Mouse (Mus musculus) urinary bladder, adult 2 months (tissue): Measurements from ENCODE around the gene Lrit2. TPM values are rescaled to one million over a fixed set of nuclear protein-coding genes. Genes with fewer than 3 reads are reported as not detected.

Experiments used
- DNase-seq: peaks from one replicate; pipeline ENCODE4 v3.0.0; 2022; ENCODE audit warnings: low spot score
- polyA plus RNA-seq: library from polyadenylated mRNA; depleted of rRNA; stranded (reverse); fragments of >200 nt; gene quantifications from 2 replicates; pipeline ENCODE4 v1.2.3, GENCODE M21; 2012; rRNA removed

The Lrit2 gene
- polyA plus RNA-seq, 1 experiment = not detected

- DNase-seq = no peak
These were observed 43.6 kb downstream of the Lrit2 start for GRCm38 (mm10) chr14:37111371-37111770.

- no peak for DNase-seq
These were observed 45.2 kb downstream of the Lrit2 start for GRCm38 (mm10) chr14:37112931-37113330.

GRCm38 (mm10) chr14:37113922-37114321, 46.2 kb downstream of the Lrit2 start, which contains the start of gene 2610528A11Rik:
TSS of gene 2610528A11Rik (minus strand) at chr14:37114022.
- no peak for DNase-seq

- DNase-seq = no peak
These were observed 51.5 kb downstream of the Lrit2 start for GRCm38 (mm10) chr14:37119233-37119632.

Other genes with a start within 250 kb of the Lrit2 start
- gene Ccser2, start 99.2 kb upstream of the Lrit2 start, polyA plus RNA-seq = 31.5 and 44.1 TPM in 2 replicates
- gene Rgr, start 19.0 kb upstream of the Lrit2 start, polyA plus RNA-seq = not detected in 2 replicates
- 0.01 TPM in 1 of 2 replicates, not detected in the other for gene Lrit1, start 13.1 kb upstream of the Lrit2 start, polyA plus RNA-seq
- gene Cdhr1, start 30.4 kb downstream of the Lrit2 start, polyA plus RNA-seq = 0.03 and 0.04 TPM in 2 replicates
- 0.23 and 0.29 TPM in 2 replicates for gene 2610528A11Rik, start 46.1 kb downstream of the Lrit2 start, polyA plus RNA-seq
- gene Ghitm, start 67.3 kb downstream of the Lrit2 start, polyA plus RNA-seq = 152 and 160 TPM in 2 replicates